Mouse (Mus musculus): ENCODE data around the gene E2f8.

The E2f8 gene

DNA sequence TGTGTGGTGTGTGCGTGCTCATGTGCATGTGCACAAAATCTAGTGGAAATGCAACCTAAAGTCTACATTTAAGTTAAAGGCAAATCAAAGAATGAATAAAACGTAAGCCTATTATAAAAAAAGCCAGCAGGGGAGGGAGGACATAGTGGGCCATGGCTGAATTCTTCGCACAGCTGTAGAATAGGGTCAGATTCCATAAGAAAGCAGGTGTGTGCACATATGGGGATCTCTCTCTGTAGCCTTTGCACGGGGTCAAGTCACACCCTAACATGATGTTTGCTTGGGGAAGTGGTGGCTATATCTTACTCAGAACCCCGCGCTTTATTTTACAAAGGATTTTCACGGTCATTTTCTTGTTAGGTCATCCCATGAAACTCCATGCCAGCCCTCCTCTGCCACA, 11.7 kb upstream of the E2f8 start:
- in situ Hi-C loops (cut with MboI, MseI): no loop called here

GRCm38 (mm10) chr7:48891029-48891428, 9.6 kb upstream of the E2f8 start:
- in situ Hi-C loops (cut with MboI, MseI): no loop called here

- in situ Hi-C loops (cut with MboI, MseI): loop anchor here (5.0 kb wide), 1 partner anchor 39 kb away; no protein-coding TSS in a partner anchor
Measured at GRCm38 (mm10) chr7:48888751-48889150, 7.4 kb upstream of the E2f8 start.

DNA sequence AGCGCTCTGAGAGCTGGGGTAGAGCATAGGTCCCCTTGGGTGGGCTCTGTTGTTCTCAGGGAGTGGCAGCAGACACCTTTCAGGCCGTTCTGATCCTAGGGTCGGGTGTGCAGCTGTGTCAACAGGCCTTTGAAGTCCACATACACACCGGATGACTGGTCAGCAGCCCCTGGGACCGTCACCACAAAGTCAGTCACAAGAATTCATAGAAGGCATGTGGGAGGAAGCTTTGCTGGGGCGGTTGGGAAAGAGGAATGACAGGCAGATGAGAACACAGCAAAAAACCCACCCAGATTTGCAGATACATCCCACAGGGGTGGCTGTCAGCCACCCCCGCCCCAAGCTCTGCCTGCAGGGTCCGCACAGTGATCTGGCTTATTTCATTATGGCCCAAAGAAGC, 6.6 kb upstream of the E2f8 start:
- in situ Hi-C loops (cut with MboI, MseI): loop anchor here (5.0 kb wide), 1 partner anchor 39 kb away; no protein-coding TSS in a partner anchor

GRCm38 (mm10) chr7:48884266-48884611, 2.8 kb upstream of the E2f8 start:
- in situ Hi-C loops (cut with MboI, MseI): no loop called here

DNA sequence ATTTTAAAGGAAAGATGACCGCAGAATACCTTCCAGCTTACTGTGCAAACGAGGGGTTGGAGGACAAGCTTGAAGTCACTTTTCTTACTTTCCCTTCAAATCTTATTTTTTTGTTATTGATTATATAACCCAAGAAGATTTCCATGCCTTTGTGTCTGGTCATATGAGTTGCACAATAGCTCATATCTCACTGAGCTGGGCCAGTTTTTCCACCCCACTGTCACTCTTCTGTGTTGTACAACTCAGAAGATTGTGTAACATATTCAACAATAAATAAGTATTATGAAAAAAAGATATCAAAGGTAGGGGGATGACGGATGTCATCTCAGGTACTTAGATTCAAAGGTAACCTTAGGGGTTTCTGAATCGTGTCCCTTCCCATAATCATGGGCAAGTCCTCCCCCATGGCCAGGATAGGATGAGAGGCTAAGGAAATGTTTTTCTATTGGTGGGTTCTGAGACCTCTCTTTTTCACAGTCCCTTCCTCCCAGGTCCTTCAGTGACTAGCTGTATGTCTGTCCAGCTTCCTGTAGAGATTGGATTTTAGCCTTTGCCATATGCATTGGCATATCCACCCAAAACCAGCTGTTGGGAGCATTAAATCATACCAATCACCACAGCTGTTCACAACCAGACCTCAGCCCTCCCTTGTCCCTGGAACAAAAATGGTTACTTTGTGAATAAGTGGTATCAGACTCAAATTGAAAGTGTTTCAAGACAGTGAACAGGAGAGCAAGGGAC, 2.3 kb upstream of the E2f8 start:
- in situ Hi-C loops (cut with MboI, MseI): no loop called here

- in situ Hi-C loops (cut with MboI, MseI): no loop called here
Measured at GRCm38 (mm10) chr7:48881971-48882609, 694 bp upstream of the E2f8 start.

- in situ Hi-C loops (cut with MboI, MseI): no loop called here
Measured at GRCm38 (mm10) chr7:48880591-48881481, 560 bp downstream of the E2f8 start.

DNA sequence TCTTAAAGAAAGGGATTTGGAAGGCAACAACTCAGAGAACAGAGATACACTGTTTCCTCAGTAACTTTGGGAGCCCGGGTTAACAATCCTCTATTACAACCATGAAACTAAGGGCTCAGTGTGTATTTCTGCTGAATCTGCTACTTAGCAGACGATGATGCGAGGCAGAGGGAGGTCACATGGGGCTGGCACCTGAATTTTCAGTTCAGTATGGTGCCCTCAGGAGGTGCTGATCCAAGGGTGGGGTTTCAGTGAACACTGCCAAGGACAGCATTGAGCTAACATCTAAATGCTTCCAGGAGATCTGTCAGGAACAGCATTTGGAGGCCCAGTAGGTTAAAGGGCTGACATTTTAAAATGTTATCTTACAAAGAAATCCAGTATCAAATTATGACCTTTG, 1.8 kb downstream of the E2f8 start:
- in situ Hi-C loops (cut with MboI, MseI): loop anchor here (10.0 kb wide), 1 partner anchor 895 kb away; the partner anchor contains the start of gene Prmt3

- in situ Hi-C loops (cut with MboI, MseI): loop anchor here (10.0 kb wide), 1 partner anchor 897 kb away; the partner anchor contains the start of gene Prmt3
Measured at GRCm38 (mm10) chr7:48877786-48878390, 3.5 kb downstream of the E2f8 start.

DNA sequence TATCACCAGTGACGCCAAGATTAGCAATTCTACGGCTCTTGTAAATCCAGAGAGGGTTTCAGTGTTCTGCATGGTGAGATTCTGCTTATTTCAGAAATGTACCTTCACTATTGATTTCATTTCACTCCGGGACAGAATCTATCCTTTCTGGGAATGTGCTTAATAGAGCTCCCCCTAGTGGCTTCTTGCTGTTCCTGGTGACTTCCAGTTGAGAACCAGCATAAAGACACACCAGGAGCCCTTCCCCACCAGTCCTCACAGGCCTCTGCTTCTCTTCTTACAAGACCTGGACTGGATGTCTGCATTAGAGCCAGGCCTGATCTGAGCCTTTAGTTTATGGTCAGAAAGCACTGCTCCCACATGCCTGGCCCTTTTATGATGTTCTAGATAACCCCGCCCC, 4.9 kb downstream of the E2f8 start:
- in situ Hi-C loops (cut with MboI, MseI): loop anchor here (10.0 kb wide), 1 partner anchor 898 kb away; the partner anchor contains the start of gene Prmt3

DNA sequence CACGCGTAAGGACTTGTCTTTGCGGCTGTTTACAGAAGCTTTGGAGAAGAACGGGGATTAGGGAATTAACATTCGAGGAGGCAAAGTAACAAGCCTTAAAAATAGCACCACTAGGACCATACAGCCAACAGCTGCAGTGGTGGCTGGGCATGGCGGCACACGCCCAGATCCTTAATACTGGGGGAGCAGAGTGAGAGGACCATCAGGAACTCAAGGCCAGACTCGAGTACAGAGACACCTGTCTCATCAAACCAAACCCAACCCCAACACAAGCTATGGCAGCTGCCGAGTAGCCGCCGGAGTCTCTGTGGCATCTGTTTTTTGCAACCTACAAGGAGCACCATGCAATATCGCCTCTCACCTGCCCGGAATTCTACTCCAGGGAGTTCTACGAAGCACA, 6.3 kb downstream of the E2f8 start:
- in situ Hi-C loops (cut with MboI, MseI): loop anchor here (10.0 kb wide), 1 partner anchor 900 kb away; the partner anchor contains the start of gene Prmt3

GRCm38 (mm10) chr7:48871292-48871691, 10.1 kb downstream of the E2f8 start:
- in situ Hi-C loops (cut with MboI, MseI): loop anchor here (5.0 to 10.0 kb wide), 2 partner anchors 119 to 904 kb away; partner anchors contain the start of gene Prmt3

GRCm38 (mm10) chr7:48870579-48871180, 10.7 kb downstream of the E2f8 start:
- in situ Hi-C loops (cut with MboI, MseI): loop anchor here (5.0 to 10.0 kb wide), 2 partner anchors 118 to 904 kb away; partner anchors contain the start of gene Prmt3

- in situ Hi-C loops (cut with MboI, MseI): loop anchor here (5.0 to 10.0 kb wide), 2 partner anchors 118 to 905 kb away; partner anchors contain the start of gene Prmt3
Measured at GRCm38 (mm10) chr7:48870144-48870543, 11.3 kb downstream of the E2f8 start.

- in situ Hi-C loops (cut with MboI, MseI): no loop called here
Measured at GRCm38 (mm10) chr7:48867576-48867975, 13.8 kb downstream of the E2f8 start.

DNA sequence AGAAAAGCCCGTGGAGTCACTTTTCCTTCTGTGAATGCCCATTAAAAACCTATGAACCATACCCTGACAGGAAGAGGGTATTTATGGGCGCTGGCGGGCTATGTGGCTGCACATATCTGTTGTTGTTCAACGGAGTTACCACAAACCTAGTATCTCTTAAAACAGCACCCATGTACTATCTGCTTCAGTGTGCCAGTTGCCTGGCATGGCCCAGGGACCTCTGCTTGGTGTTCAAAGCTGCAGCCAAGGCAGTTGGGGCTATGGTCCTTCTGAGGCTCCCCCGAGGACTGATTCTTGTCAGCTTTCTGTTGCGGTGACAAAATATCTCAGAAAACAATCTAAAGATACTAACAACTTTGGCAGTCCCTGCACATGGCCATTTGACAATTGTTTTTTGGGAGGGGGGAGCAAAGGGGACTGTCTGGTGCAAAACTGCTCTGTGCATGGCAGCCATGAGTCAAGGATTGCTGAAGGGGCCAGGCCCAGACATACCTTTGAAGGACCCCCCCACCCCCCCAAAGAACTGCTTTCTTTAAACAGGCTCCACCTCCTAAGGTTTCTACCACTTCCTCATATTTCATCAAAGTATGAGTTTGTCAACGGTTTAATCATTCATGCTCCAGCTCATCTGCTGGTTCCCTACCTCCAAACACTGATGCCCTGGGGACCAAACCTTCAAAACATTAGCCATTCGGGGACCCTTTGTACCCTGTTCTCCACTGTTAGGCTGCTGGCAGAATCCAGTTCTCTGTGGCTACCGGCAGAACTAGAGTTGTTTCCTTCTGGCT, 16.5 kb downstream of the E2f8 start:
- in situ Hi-C loops (cut with MboI, MseI): no loop called here

GRCm38 (mm10) chr7:48864199-48864598, 17.2 kb downstream of the E2f8 start:
- in situ Hi-C loops (cut with MboI, MseI): no loop called here

GRCm38 (mm10) chr7:48861796-48862195, 19.6 kb downstream of the E2f8 start:
- in situ Hi-C loops (cut with MboI, MseI): no loop called here

GRCm38 (mm10) chr7:48860948-48861347, 20.4 kb downstream of the E2f8 start:
- in situ Hi-C loops (cut with MboI, MseI): no loop called here

Measured in regulatory T cell (primary cell).